Mouse (Mus musculus): ENCODE measurements around the gene B3glct.

DNA sequence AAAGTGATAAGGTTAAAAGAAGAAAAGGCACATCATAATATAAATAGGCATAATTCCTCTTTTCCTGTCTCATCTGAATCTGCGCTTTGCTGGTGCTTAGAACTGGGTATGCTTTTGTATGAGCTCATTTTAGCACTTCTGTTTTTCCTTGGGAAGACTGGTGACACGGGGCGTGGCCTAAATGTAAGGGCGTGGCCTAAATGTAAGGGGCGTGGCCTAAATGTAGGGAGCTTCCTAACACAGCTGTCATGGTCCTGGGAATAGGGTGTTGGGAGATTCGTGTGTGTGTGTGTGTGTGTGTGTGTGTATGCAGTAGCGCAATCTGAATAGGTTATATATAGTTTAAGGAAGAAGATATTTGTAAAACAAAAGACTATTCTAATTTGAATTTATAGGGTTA is 62.1 kb downstream of the B3glct start:
- TF ChIP-seq HCFC1 (IDR thresholded peaks at IDR 0.05; ENCODE audit: borderline replicate concordance, insufficient read depth, low read length): no peak
- no peak for TF ChIP-seq ZC3H11A (IDR thresholded peaks at IDR 0.05; ENCODE audit: borderline replicate concordance, low read depth, low read length)
- TF ChIP-seq MAFK (IDR thresholded peaks at IDR 0.05; ENCODE audit: insufficient read depth, low read depth, low read length): no peak
